Mouse (Mus musculus) thymus, postnatal 0 days (tissue): ENCODE data around the gene Pde3b. TPM values are rescaled to one million over a fixed set of nuclear protein-coding genes. Genes with fewer than 3 reads are reported as not detected.

Source experiments
- DNase-seq: peaks from one replicate; pipeline ENCODE4 v3.0.0-alpha.2; 2015; ENCODE audit warnings: low spot score
- polyA plus RNA-seq: library from polyadenylated mRNA; unstranded; fragments of >200 nt; fragmentation: Nextera tagmentation; extraction: Ambion mirVana; gene quantifications from 2 replicates; pipeline ENCODE4 v1.2.1, GENCODE M21; 2015

The Pde3b gene
- polyA plus RNA-seq, result 7.5 and 10.1 TPM in 2 replicates

- peak; percentile 79 for DNase-seq
Measured at GRCm38 (mm10) chr7:114414421-114415335, at the start of gene Pde3b. Gene Pde3b (plus strand): TSS chr7:114415281.

- no peak for DNase-seq
Measured at GRCm38 (mm10) chr7:114402130-114402529, 13.0 kb upstream of the Pde3b start.

- peak; percentile 57 for DNase-seq
Measured at GRCm38 (mm10) chr7:114415336-114416020, 397 bp downstream of the Pde3b start.

GRCm38 (mm10) chr7:114416021-114416845 is 1.2 kb downstream of the Pde3b start:
- peak; percentile 49 for DNase-seq

- DNase-seq, result peak; percentile 14
Measured at GRCm38 (mm10) chr7:114419331-114419730, 4.2 kb downstream of the Pde3b start.

- DNase-seq, result no peak
Measured at GRCm38 (mm10) chr7:114420918-114421317, 5.8 kb downstream of the Pde3b start.

GRCm38 (mm10) chr7:114422224-114422623 is 7.1 kb downstream of the Pde3b start:
- no peak for DNase-seq

GRCm38 (mm10) chr7:114429768-114430167 is 14.7 kb downstream of the Pde3b start:
- no peak for DNase-seq

GRCm38 (mm10) chr7:114431966-114432365 is 16.9 kb downstream of the Pde3b start:
- DNase-seq, result no peak

GRCm38 (mm10) chr7:114439726-114440125 is 24.6 kb downstream of the Pde3b start:
- no peak for DNase-seq

- no peak for DNase-seq
Measured at GRCm38 (mm10) chr7:114440494-114440893, 25.4 kb downstream of the Pde3b start.

- no peak for DNase-seq
Measured at GRCm38 (mm10) chr7:114452876-114453275, 37.8 kb downstream of the Pde3b start.

- no peak for DNase-seq
Measured at GRCm38 (mm10) chr7:114453300-114453990, 38.4 kb downstream of the Pde3b start.

GRCm38 (mm10) chr7:114454858-114455257 is 39.8 kb downstream of the Pde3b start:
- no peak for DNase-seq

- DNase-seq, result no peak
Measured at GRCm38 (mm10) chr7:114456904-114457303, 41.8 kb downstream of the Pde3b start.

GRCm38 (mm10) chr7:114459909-114460308 is 44.8 kb downstream of the Pde3b start:
- no peak for DNase-seq

- no peak for DNase-seq
Measured at GRCm38 (mm10) chr7:114461727-114462126, 46.6 kb downstream of the Pde3b start.

GRCm38 (mm10) chr7:114466358-114466757 is 51.3 kb downstream of the Pde3b start:
- no peak for DNase-seq

- no peak for DNase-seq
Measured at GRCm38 (mm10) chr7:114472471-114472870, 57.4 kb downstream of the Pde3b start.

- DNase-seq, result no peak
Measured at GRCm38 (mm10) chr7:114474889-114475288, 59.8 kb downstream of the Pde3b start.

- DNase-seq, result no peak
Measured at GRCm38 (mm10) chr7:114477884-114478283, 62.8 kb downstream of the Pde3b start.
